Mouse (Mus musculus): ENCODE measurements around the gene Foxn3.

GRCm38 (mm10) chr12:99240185-99240726 is 323.1 kb downstream of the Foxn3 start:
- TF ChIP-seq POLR2A (IDR thresholded peaks at IDR 0.05; ENCODE audit: borderline replicate concordance, insufficient read depth, low read length) (no peak), CTCF (IDR thresholded peaks at IDR 0.05; ENCODE audit: borderline replicate concordance, insufficient read depth, low read depth, low read length) (no peak)

Measured in cerebellum, adult 2 months (tissue).